Mouse (Mus musculus) midbrain, embryonic 16.5 days (tissue): ENCODE measurements around the gene Ipo8. TPM values are rescaled to one million over a fixed set of nuclear protein-coding genes. Genes with fewer than 3 reads are reported as not detected.

Experiments used
- ATAC-seq: fragments of 200-750 bp; cut with Nextera tagmentation; 2 replicates; pipeline ENCODE4 v1.8.0; 2017; ENCODE audit warnings: moderate TSS enrichment
- H3K27ac ChIP-seq: fragments of 300-500 bp; sonication (generic); 2 replicates; pipeline ENCODE4 v1.5.1; 2014; ENCODE audit warnings: mild to moderate bottlenecking, low read length, mixed read lengths
- H3K27me3 ChIP-seq: fragments of 300-500 bp; sonication (generic); 2 replicates; pipeline ENCODE4 v1.6.1; 2014; ENCODE audit warnings: low read depth, low read length, mixed read lengths; ENCODE audit not compliant: control insufficient read depth, insufficient read depth
- H3K36me3 ChIP-seq: fragments of 300-500 bp; sonication (generic); 2 replicates; pipeline ENCODE4 v1.6.1; 2014; ENCODE audit warnings: mild to moderate bottlenecking, low read length, moderate library complexity, mixed read lengths; ENCODE audit not compliant: control insufficient read depth, insufficient read depth
- H3K4me1 ChIP-seq: fragments of 300-500 bp; sonication (generic); 2 replicates; pipeline ENCODE4 v1.6.1; 2014; ENCODE audit warnings: mild to moderate bottlenecking, low read length, mixed read lengths; ENCODE audit not compliant: control insufficient read depth, insufficient read depth
- H3K4me2 ChIP-seq: fragments of 300-500 bp; sonication (generic); 2 replicates; pipeline ENCODE4 v1.6.1; 2014; ENCODE audit warnings: mild to moderate bottlenecking, low read length, mixed read lengths
- H3K4me3 ChIP-seq: fragments of 300-500 bp; sonication (generic); 2 replicates; pipeline ENCODE4 v1.5.1; 2014; ENCODE audit warnings: low read depth, mild to moderate bottlenecking, low read length, moderate library complexity, mixed read lengths
- H3K9ac ChIP-seq: fragments of 300-500 bp; sonication (generic); 2 replicates; pipeline ENCODE4 v1.6.1; 2014; ENCODE audit warnings: low read depth, low read length, mixed read lengths
- H3K9me3 ChIP-seq: fragments of 300-500 bp; sonication (generic); replicated peaks from 2 replicates; pipeline ENCODE4 v1.6.1; 2014; ENCODE audit warnings: mild to moderate bottlenecking, low read length, mixed read lengths; ENCODE audit not compliant: control insufficient read depth, poor library complexity, severe bottlenecking
- WGBS: fragments of 180-500 bp; shearing (Covaris S2); extraction: QIAGEN DNeasy Blood & Tissue Kit; methylation state at CpG from one replicate; pipeline ENCODE4 v1.1.7; 2014; 5-methylcytosine and 5-hydroxymethylcytosine counted together
- polyA plus RNA-seq: library from polyadenylated mRNA; unstranded; fragments of >200 nt; fragmentation: Nextera tagmentation; extraction: Ambion mirVana; gene quantifications from 2 replicates; pipeline ENCODE4 v1.2.1, GENCODE M21; 2015

Ipo8 gene
- polyA plus RNA-seq, 1 experiment from 2014 or later = 16.2 TPM

- no peak overlapping the region for H3K9ac ChIP-seq
- no peak for ATAC-seq
- H3K27me3 ChIP-seq = no peaks in the 10 kb centered on the region
- H3K36me3 ChIP-seq = peaks cover 23% of the 10 kb centered on the region
- H3K4me3 ChIP-seq = no peak overlapping the region
- 95% methylated on average over 4 of the region's 4 CpGs for WGBS
- H3K4me2 ChIP-seq = no peak overlapping the region
- no peak overlapping the region for H3K27ac ChIP-seq
- no peaks in the 10 kb centered on the region for H3K9me3 ChIP-seq
- no peaks in the 10 kb centered on the region for H3K4me1 ChIP-seq
Measured at GRCm38 (mm10) chr6:148818624-148819343, 12.5 kb downstream of the Ipo8 start.

GRCm38 (mm10) chr6:148816751-148817150 is 14.5 kb downstream of the Ipo8 start:
- no peak for ATAC-seq
- Histone ChIP-seq H3K36me3 (peaks cover 23% of the 10 kb centered on the region), H3K4me1 (no peaks in the 10 kb centered on the region), H3K9me3 (no peaks in the 10 kb centered on the region), H3K4me3 (no peak overlapping the region), H3K9ac (no peak overlapping the region), H3K4me2 (no peak overlapping the region), H3K27ac (no peak overlapping the region), H3K27me3 (no peaks in the 10 kb centered on the region)
- 90% methylated on average over 5 of the region's 5 CpGs for WGBS

GRCm38 (mm10) chr6:148811117-148811516 is 20.1 kb downstream of the Ipo8 start:
- peaks cover 27% of the 10 kb centered on the region for H3K36me3 ChIP-seq
- no peak for ATAC-seq

GRCm38 (mm10) chr6:148799773-148800172 is 31.5 kb downstream of the Ipo8 start:
- Histone ChIP-seq H3K4me3 (no peak overlapping the region), H3K27me3 (no peaks in the 10 kb centered on the region), H3K4me2 (no peak overlapping the region), H3K27ac (no peak overlapping the region), H3K4me1 (no peaks in the 10 kb centered on the region), H3K9me3 (no peaks in the 10 kb centered on the region), H3K9ac (no peak overlapping the region), H3K36me3 (peaks cover 21% of the 10 kb centered on the region)
- WGBS = 80% methylated on average over 4 of the region's 4 CpGs
- no peak for ATAC-seq

More at GRCm38 (mm10) chr6:148811117-148811516, 20.1 kb downstream of the Ipo8 start:
- no peak overlapping the region for H3K4me2 ChIP-seq
- H3K27ac ChIP-seq = no peak overlapping the region
- no peak overlapping the region for H3K4me3 ChIP-seq
- H3K9me3 ChIP-seq = no peaks in the 10 kb centered on the region
- H3K4me1 ChIP-seq = no peaks in the 10 kb centered on the region
- no peaks in the 10 kb centered on the region for H3K27me3 ChIP-seq
- 95% methylated on average over 2 of the region's 2 CpGs for WGBS
- no peak overlapping the region for H3K9ac ChIP-seq

GRCm38 (mm10) chr6:148795145-148795544 is 36.1 kb downstream of the Ipo8 start:
- Histone ChIP-seq H3K27ac (no peak overlapping the region), H3K4me1 (no peaks in the 10 kb centered on the region), H3K27me3 (no peaks in the 10 kb centered on the region), H3K9ac (no peak overlapping the region), H3K9me3 (no peaks in the 10 kb centered on the region), H3K36me3 (peaks cover 17% of the 10 kb centered on the region), H3K4me3 (no peak overlapping the region), H3K4me2 (no peak overlapping the region)
- no peak for ATAC-seq
- WGBS = 92% methylated on average over 2 of the region's 2 CpGs

- no peak overlapping the region for H3K4me2 ChIP-seq
- no peak overlapping the region for H3K27ac ChIP-seq
- H3K36me3 ChIP-seq = peaks cover 24% of the 10 kb centered on the region
- no peak for ATAC-seq
- H3K27me3 ChIP-seq = no peaks in the 10 kb centered on the region
- H3K4me3 ChIP-seq = no peak overlapping the region
- H3K4me1 ChIP-seq = no peaks in the 10 kb centered on the region
- WGBS = 80% methylated on average over 9 of the region's 9 CpGs
- H3K9me3 ChIP-seq = no peaks in the 10 kb centered on the region
- no peak overlapping the region for H3K9ac ChIP-seq
Measured at GRCm38 (mm10) chr6:148789010-148789673, 42.1 kb downstream of the Ipo8 start.

GRCm38 (mm10) chr6:148786186-148786585 is 45.1 kb downstream of the Ipo8 start:
- no peak for ATAC-seq
- 90% methylated on average over 5 of the region's 5 CpGs for WGBS

GRCm38 (mm10) chr6:148784418-148784817 is 46.8 kb downstream of the Ipo8 start:
- H3K9me3 ChIP-seq = no peaks in the 10 kb centered on the region
- no peak overlapping the region for H3K4me3 ChIP-seq
- H3K4me2 ChIP-seq = no peak overlapping the region
- no peak overlapping the region for H3K9ac ChIP-seq
- no peak overlapping the region for H3K27ac ChIP-seq
- no peak for ATAC-seq
- 91% methylated on average over 9 of the region's 9 CpGs for WGBS
- no peaks in the 10 kb centered on the region for H3K4me1 ChIP-seq
- H3K36me3 ChIP-seq = peaks cover 36% of the 10 kb centered on the region
- H3K27me3 ChIP-seq = no peaks in the 10 kb centered on the region

More at GRCm38 (mm10) chr6:148786186-148786585, 45.1 kb downstream of the Ipo8 start:
- Histone ChIP-seq H3K9me3 (no peaks in the 10 kb centered on the region), H3K36me3 (peaks cover 35% of the 10 kb centered on the region), H3K4me3 (no peak overlapping the region), H3K27me3 (no peaks in the 10 kb centered on the region), H3K9ac (no peak overlapping the region), H3K4me2 (no peak overlapping the region), H3K4me1 (no peaks in the 10 kb centered on the region), H3K27ac (no peak overlapping the region)

- Histone ChIP-seq H3K36me3 (peaks cover 10% of the 10 kb centered on the region), H3K9ac (no peak overlapping the region), H3K27ac (no peak overlapping the region), H3K4me2 (no peak overlapping the region), H3K9me3 (no peaks in the 10 kb centered on the region), H3K27me3 (no peaks in the 10 kb centered on the region), H3K4me1 (no peaks in the 10 kb centered on the region), H3K4me3 (no peak overlapping the region)
- ATAC-seq = no peak
- 93% methylated on average over 2 of the region's 2 CpGs for WGBS
Measured at GRCm38 (mm10) chr6:148776236-148776635, 55.0 kb downstream of the Ipo8 start.
